Mouse (Mus musculus): ENCODE measurements around the gene Urad. TPM values are rescaled to one million over a fixed set of nuclear protein-coding genes. Genes with fewer than 3 reads are reported as not detected.

Gene Urad
- polyA plus RNA-seq, 1 experiment from 2014 or later: 1.7 TPM

GRCm38 (mm10) chr5:147291764-147292505 is 30.3 kb downstream of the Urad start:
- H3K27ac ChIP-seq (ENCODE audit: low read depth): peak overlapping the region; percentile 54
- no peaks in the 10 kb centered on the region; the same call in 1 of the 2 replicates for H3K4me1 ChIP-seq (replicated peaks; ENCODE audit: control insufficient read depth, insufficient read depth, low read length)
- peak overlapping the region; percentile 4; the same call in 1 of the 2 replicates for H3K4me2 ChIP-seq (ENCODE audit: low read length)
- no peaks in the 10 kb centered on the region for H3K36me3 ChIP-seq (ENCODE audit: control insufficient read depth, insufficient read depth, low read length)
- peaks cover 35% of the 10 kb centered on the region for H3K27me3 ChIP-seq (replicated peaks; ENCODE audit: control insufficient read depth, insufficient read depth, low read length)
- H3K4me3 ChIP-seq (ENCODE audit: low read depth, low read length): no peak overlapping the region
- H3K9me3 ChIP-seq (ENCODE audit: control insufficient read depth, low read length): no peaks in the 10 kb centered on the region
- no peak overlapping the region for H3K9ac ChIP-seq (ENCODE audit: low read length)
- DNase-seq (ENCODE audit: low spot score): no peak
- 27% methylated on average over 16 of the region's 16 CpGs for WGBS
- ATAC-seq (replicated peaks; ENCODE audit: low FRiP score, low TSS enrichment, low read depth): 0 out of 2 replicates have a peak, but pooled peaks have one; percentile 5

GRCm38 (mm10) chr5:147284365-147284764 is 37.9 kb downstream of the Urad start:
- DNase-seq (ENCODE audit: low spot score) (no peak), ATAC-seq (replicated peaks; ENCODE audit: low FRiP score, low TSS enrichment, low read depth) (no peak)
- no peaks in the 10 kb centered on the region for H3K4me1 ChIP-seq (replicated peaks; ENCODE audit: control insufficient read depth, insufficient read depth, low read length)
- no peak overlapping the region for H3K9ac ChIP-seq (ENCODE audit: low read length)
- 73% methylated on average over 4 of the region's 4 CpGs for WGBS
- no peaks in the 10 kb centered on the region for H3K36me3 ChIP-seq (ENCODE audit: control insufficient read depth, insufficient read depth, low read length)
- no peak overlapping the region for H3K27ac ChIP-seq (ENCODE audit: low read depth)
- no peak overlapping the region for H3K4me3 ChIP-seq (ENCODE audit: low read depth, low read length)
- H3K4me2 ChIP-seq (ENCODE audit: low read length): no peak overlapping the region
- no peaks in the 10 kb centered on the region for H3K9me3 ChIP-seq (ENCODE audit: control insufficient read depth, low read length)
- peaks cover 24% of the 10 kb centered on the region for H3K27me3 ChIP-seq (replicated peaks; ENCODE audit: control insufficient read depth, insufficient read depth, low read length)

GRCm38 (mm10) chr5:147277547-147277925 is 44.7 kb downstream of the Urad start:
- Histone ChIP-seq H3K27me3 (replicated peaks; ENCODE audit: control insufficient read depth, insufficient read depth, low read length) (peaks cover 92% of the 10 kb centered on the region), H3K4me1 (replicated peaks; ENCODE audit: control insufficient read depth, insufficient read depth, low read length) (no peaks in the 10 kb centered on the region), H3K4me2 (ENCODE audit: low read length) (no peak overlapping the region), H3K36me3 (ENCODE audit: control insufficient read depth, insufficient read depth, low read length) (no peaks in the 10 kb centered on the region), H3K9ac (ENCODE audit: low read length) (no peak overlapping the region), H3K27ac (ENCODE audit: low read depth) (no peak overlapping the region), H3K9me3 (ENCODE audit: control insufficient read depth, low read length) (no peaks in the 10 kb centered on the region; the same call in 1 of the 2 replicates), H3K4me3 (ENCODE audit: low read depth, low read length) (no peak overlapping the region)
- ATAC-seq (replicated peaks; ENCODE audit: low FRiP score, low TSS enrichment, low read depth) (no peak), DNase-seq (ENCODE audit: low spot score) (no peak)
- 3% methylated on average over 13 of the region's 13 CpGs for WGBS

- H3K9ac ChIP-seq (ENCODE audit: low read length): no peak overlapping the region
- H3K4me1 ChIP-seq (replicated peaks; ENCODE audit: control insufficient read depth, insufficient read depth, low read length): no peaks in the 10 kb centered on the region
- ATAC-seq (replicated peaks; ENCODE audit: low FRiP score, low TSS enrichment, low read depth) (no peak), DNase-seq (ENCODE audit: low spot score) (no peak)
- H3K36me3 ChIP-seq (ENCODE audit: control insufficient read depth, insufficient read depth, low read length): no peaks in the 10 kb centered on the region
- 3% methylated on average over 18 of the region's 18 CpGs for WGBS
- H3K27ac ChIP-seq (ENCODE audit: low read depth): no peak overlapping the region
- H3K4me3 ChIP-seq (ENCODE audit: low read depth, low read length): no peak overlapping the region
- H3K4me2 ChIP-seq (ENCODE audit: low read length): no peak overlapping the region
- no peaks in the 10 kb centered on the region; the same call in 1 of the 2 replicates for H3K9me3 ChIP-seq (ENCODE audit: control insufficient read depth, low read length)
- H3K27me3 ChIP-seq (replicated peaks; ENCODE audit: control insufficient read depth, insufficient read depth, low read length): peaks cover 98% of the 10 kb centered on the region
These were observed 45.3 kb downstream of the Urad start for GRCm38 (mm10) chr5:147276701-147277546.

GRCm38 (mm10) chr5:147275761-147276160 is 46.5 kb downstream of the Urad start:
- 19% methylated on average over 3 of the region's 3 CpGs for WGBS
- no peaks in the 10 kb centered on the region; the same call in 1 of the 2 replicates for H3K9me3 ChIP-seq (ENCODE audit: control insufficient read depth, low read length)
- no peak overlapping the region for H3K27ac ChIP-seq (ENCODE audit: low read depth)
- DNase-seq (ENCODE audit: low spot score) (no peak), ATAC-seq (replicated peaks; ENCODE audit: low FRiP score, low TSS enrichment, low read depth) (no peak)
- peaks cover 100% of the 10 kb centered on the region for H3K27me3 ChIP-seq (replicated peaks; ENCODE audit: control insufficient read depth, insufficient read depth, low read length)
- no peak overlapping the region for H3K4me2 ChIP-seq (ENCODE audit: low read length)
- H3K4me1 ChIP-seq (replicated peaks; ENCODE audit: control insufficient read depth, insufficient read depth, low read length): no peaks in the 10 kb centered on the region
- no peak overlapping the region for H3K4me3 ChIP-seq (ENCODE audit: low read depth, low read length)
- no peaks in the 10 kb centered on the region for H3K36me3 ChIP-seq (ENCODE audit: control insufficient read depth, insufficient read depth, low read length)
- no peak overlapping the region for H3K9ac ChIP-seq (ENCODE audit: low read length)

GRCm38 (mm10) chr5:147274174-147275141 is 47.8 kb downstream of the Urad start:
- Histone ChIP-seq H3K9ac (ENCODE audit: low read length) (no peak overlapping the region), H3K4me3 (ENCODE audit: low read depth, low read length) (no peak overlapping the region)

GRCm38 (mm10) chr5:147272808-147273345 is 49.4 kb downstream of the Urad start:
- no peak overlapping the region for H3K4me2 ChIP-seq (ENCODE audit: low read length)
- ATAC-seq (replicated peaks; ENCODE audit: low FRiP score, low TSS enrichment, low read depth): no peak
- no peak overlapping the region for H3K4me3 ChIP-seq (ENCODE audit: low read depth, low read length)
- peaks cover 100% of the 10 kb centered on the region for H3K27me3 ChIP-seq (replicated peaks; ENCODE audit: control insufficient read depth, insufficient read depth, low read length)
- no peak overlapping the region for H3K9ac ChIP-seq (ENCODE audit: low read length)
- 4% methylated on average over 10 of the region's 10 CpGs for WGBS
- H3K4me1 ChIP-seq (replicated peaks; ENCODE audit: control insufficient read depth, insufficient read depth, low read length): no peaks in the 10 kb centered on the region
- H3K9me3 ChIP-seq (ENCODE audit: control insufficient read depth, low read length): no peaks in the 10 kb centered on the region; the same call in 1 of the 2 replicates
- no peak for DNase-seq (ENCODE audit: low spot score)
- H3K36me3 ChIP-seq (ENCODE audit: control insufficient read depth, insufficient read depth, low read length): no peaks in the 10 kb centered on the region
- no peak overlapping the region for H3K27ac ChIP-seq (ENCODE audit: low read depth)

More at GRCm38 (mm10) chr5:147274174-147275141, 47.8 kb downstream of the Urad start:
- no peaks in the 10 kb centered on the region; the same call in 1 of the 2 replicates for H3K9me3 ChIP-seq (ENCODE audit: control insufficient read depth, low read length)
- no peaks in the 10 kb centered on the region for H3K4me1 ChIP-seq (replicated peaks; ENCODE audit: control insufficient read depth, insufficient read depth, low read length)
- 4% methylated on average over 48 of the region's 48 CpGs for WGBS
- H3K27ac ChIP-seq (ENCODE audit: low read depth): no peak overlapping the region
- no peak for DNase-seq (ENCODE audit: low spot score)
- peaks cover 100% of the 10 kb centered on the region for H3K27me3 ChIP-seq (replicated peaks; ENCODE audit: control insufficient read depth, insufficient read depth, low read length)
- no peak for ATAC-seq (replicated peaks; ENCODE audit: low FRiP score, low TSS enrichment, low read depth)
- no peaks in the 10 kb centered on the region for H3K36me3 ChIP-seq (ENCODE audit: control insufficient read depth, insufficient read depth, low read length)
- H3K4me2 ChIP-seq (ENCODE audit: low read length): no peak overlapping the region
